Mouse (Mus musculus) heart, adult 2 months (tissue): Measurements from ENCODE around the gene Abhd17a.

Experiments used
- CTCF ChIP-seq: fragments of 200-600 bp; IDR thresholded peaks from 2 replicates; pipeline ENCODE4 v1.8.1; 2022; ENCODE audit warnings: antibody characterized with exemption, mild to moderate bottlenecking, moderate library complexity
- EP300 ChIP-seq: fragments of 200-500 bp; IDR thresholded peaks from 2 replicates; pipeline ENCODE4 v1.6.1; 2011; ENCODE audit warnings: low read depth, low read length, control low read depth; ENCODE audit not compliant: insufficient read depth
- POLR2A ChIP-seq: fragments of 200-500 bp; IDR thresholded peaks from 2 replicates; pipeline ENCODE4 v1.6.1; 2011; ENCODE audit warnings: mild to moderate bottlenecking, low read depth, low read length, control low read depth; ENCODE audit not compliant: insufficient read depth

- no peak for TF ChIP-seq CTCF
- peak; percentile 91 for TF ChIP-seq EP300
- TF ChIP-seq POLR2A = peak; percentile 91
Measured at GRCm38 (mm10) chr10:80621940-80622660, 32.0 kb upstream of the Abhd17a start.
